Mouse (Mus musculus): ENCODE measurements around the gene Yeats4. TPM values are rescaled to one million over a fixed set of nuclear protein-coding genes. Genes with fewer than 3 reads are reported as not detected.
A peak's percentile ranks its signal among the peaks of the same experiment; 100 is the strongest.

Gene Yeats4
- polyA plus RNA-seq, 1 experiment, result 41.6 TPM

DNA sequence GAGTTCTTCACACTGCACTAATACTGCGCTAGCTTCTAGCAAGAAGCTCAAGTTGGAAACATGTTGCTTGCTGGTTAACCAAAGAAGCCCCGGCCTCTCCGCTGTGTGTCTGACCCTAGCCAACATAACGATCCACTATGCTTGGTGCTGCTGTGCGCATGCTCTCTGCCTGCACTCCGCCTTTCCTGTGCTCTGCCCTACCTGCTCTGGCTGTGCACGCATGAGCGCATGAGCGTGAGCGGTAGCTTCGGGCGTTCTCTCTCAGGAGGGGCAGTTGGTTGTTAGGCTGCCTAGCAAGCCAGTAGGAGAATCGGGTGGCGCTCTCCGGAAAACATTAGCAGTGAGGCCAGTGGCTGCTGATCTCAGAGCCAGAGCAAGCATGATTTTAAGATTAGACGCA is 5.5 kb upstream of the Yeats4 start:
- H3K4me1 ChIP-seq (replicated peaks; ENCODE audit: control insufficient read depth, insufficient read depth, low read length), result no peaks in the 10 kb centered on the region
- H3K4me3 ChIP-seq (ENCODE audit: control insufficient read depth, insufficient read depth, low read length), result no peak overlapping the region
- H3K27me3 ChIP-seq (ENCODE audit: control insufficient read depth, insufficient read depth, low read length), result no peaks in the 10 kb centered on the region
- TF ChIP-seq POLR2A (IDR thresholded peaks at IDR 0.05; ENCODE audit: control insufficient read depth, extremely low read depth, insufficient read depth, low read length, poor library complexity) (no peak), CTCF (IDR thresholded peaks at IDR 0.05; ENCODE audit: borderline replicate concordance, control insufficient read depth, extremely low read depth, insufficient read depth, low read length, poor library complexity) (no peak)
- H3K27ac ChIP-seq (ENCODE audit: control insufficient read depth, insufficient read depth, low read length), result no peak overlapping the region
- WGBS, result 84% methylated on average over 16 of the region's 16 CpGs
- H3K36me3 ChIP-seq (ENCODE audit: control insufficient read depth, insufficient read depth, low read length), result no peaks in the 10 kb centered on the region
- DNase-seq, result no peak

DNA sequence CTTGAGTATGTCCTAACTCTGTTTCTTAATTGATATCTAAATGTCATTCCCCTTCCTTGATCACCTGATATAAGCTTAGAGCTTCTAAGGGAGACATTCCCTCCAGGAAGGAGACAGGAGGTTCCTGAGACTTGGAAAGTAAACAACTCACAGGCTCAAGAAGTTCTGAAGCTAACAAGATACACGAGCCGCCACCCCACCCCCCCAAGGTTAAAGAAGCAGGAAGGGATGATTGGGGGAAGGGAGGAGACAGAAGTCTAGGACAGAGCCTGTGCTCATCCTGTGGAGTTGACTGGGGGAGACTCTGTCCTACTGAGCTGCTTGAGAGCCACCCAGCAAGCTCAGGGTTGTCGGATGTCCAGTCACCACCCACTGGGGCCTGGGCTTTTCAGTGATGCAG is 1.7 kb upstream of the Yeats4 start:
- Histone ChIP-seq H3K27ac (ENCODE audit: control insufficient read depth, insufficient read depth, low read length) (no peak overlapping the region), H3K27me3 (ENCODE audit: control insufficient read depth, insufficient read depth, low read length) (no peaks in the 10 kb centered on the region), H3K4me1 (replicated peaks; ENCODE audit: control insufficient read depth, insufficient read depth, low read length) (peaks cover 6% of the 10 kb centered on the region; the same call in 1 of the 2 replicates), H3K4me3 (ENCODE audit: control insufficient read depth, insufficient read depth, low read length) (no peak overlapping the region), H3K36me3 (ENCODE audit: control insufficient read depth, insufficient read depth, low read length) (peaks cover 14% of the 10 kb centered on the region)
- WGBS, result 97% methylated on average over 3 of the region's 3 CpGs
- DNase-seq, result no peak
- TF ChIP-seq POLR2A (IDR thresholded peaks at IDR 0.05; ENCODE audit: control insufficient read depth, extremely low read depth, insufficient read depth, low read length, poor library complexity) (no peak), CTCF (IDR thresholded peaks at IDR 0.05; ENCODE audit: borderline replicate concordance, control insufficient read depth, extremely low read depth, insufficient read depth, low read length, poor library complexity) (no peak)

DNA sequence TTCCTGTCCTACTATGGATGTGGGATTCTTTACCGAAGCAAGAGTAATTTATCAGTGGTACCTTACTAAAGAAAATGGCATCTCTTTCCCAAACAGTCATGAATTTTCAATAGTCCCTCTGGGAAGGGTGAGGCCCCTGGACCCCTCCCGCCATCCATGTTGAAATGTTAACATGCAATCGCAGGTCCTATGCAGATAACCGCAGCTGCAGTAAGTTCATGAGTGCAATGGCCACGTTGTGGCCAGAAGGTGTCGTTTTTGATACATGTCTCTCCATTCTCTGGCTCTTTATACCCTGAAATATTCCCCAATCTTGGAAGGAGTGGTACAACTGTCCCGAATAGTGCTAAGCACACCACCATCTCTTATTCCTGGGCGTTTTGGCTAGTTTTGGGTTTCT is 787 bp upstream of the Yeats4 start:
- DNase-seq, result no peak
- Histone ChIP-seq H3K36me3 (ENCODE audit: control insufficient read depth, insufficient read depth, low read length) (peaks cover 23% of the 10 kb centered on the region), H3K27ac (ENCODE audit: control insufficient read depth, insufficient read depth, low read length) (no peak overlapping the region), H3K27me3 (ENCODE audit: control insufficient read depth, insufficient read depth, low read length) (no peaks in the 10 kb centered on the region), H3K4me1 (replicated peaks; ENCODE audit: control insufficient read depth, insufficient read depth, low read length) (peaks cover 6% of the 10 kb centered on the region; the same call in 1 of the 2 replicates), H3K4me3 (ENCODE audit: control insufficient read depth, insufficient read depth, low read length) (no peak overlapping the region)
- 74% methylated on average over 8 of the region's 8 CpGs for WGBS
- TF ChIP-seq POLR2A (IDR thresholded peaks at IDR 0.05; ENCODE audit: control insufficient read depth, extremely low read depth, insufficient read depth, low read length, poor library complexity) (no peak), CTCF (IDR thresholded peaks at IDR 0.05; ENCODE audit: borderline replicate concordance, control insufficient read depth, extremely low read depth, insufficient read depth, low read length, poor library complexity) (no peak)

DNA sequence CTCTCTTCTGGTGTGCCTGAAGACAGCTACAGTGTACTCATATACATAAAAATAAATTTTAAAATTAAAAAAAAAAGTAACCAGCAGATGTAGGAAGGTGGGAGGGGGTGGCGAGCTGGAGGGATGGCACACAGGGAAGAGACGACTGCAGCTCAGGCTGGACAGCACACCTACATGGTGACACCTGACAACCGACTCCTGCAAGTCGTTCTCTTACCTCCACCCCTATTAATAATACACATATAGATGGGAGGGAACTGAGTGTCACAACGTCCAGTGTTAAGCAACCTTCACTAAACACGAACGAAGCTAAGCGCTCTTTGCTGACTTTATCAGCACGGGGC is 577 bp downstream of the Yeats4 start:
- Histone ChIP-seq H3K36me3 (ENCODE audit: control insufficient read depth, insufficient read depth, low read length) (peaks cover 30% of the 10 kb centered on the region), H3K27ac (ENCODE audit: control insufficient read depth, insufficient read depth, low read length) (no peak overlapping the region), H3K27me3 (ENCODE audit: control insufficient read depth, insufficient read depth, low read length) (no peaks in the 10 kb centered on the region), H3K4me1 (replicated peaks; ENCODE audit: control insufficient read depth, insufficient read depth, low read length) (peaks cover 6% of the 10 kb centered on the region; the same call in 1 of the 2 replicates), H3K4me3 (ENCODE audit: control insufficient read depth, insufficient read depth, low read length) (peak overlapping the region; percentile 82)
- DNase-seq, result no peak
- 2% methylated on average over 9 of the region's 9 CpGs for WGBS
- no peak for TF ChIP-seq POLR2A (IDR thresholded peaks at IDR 0.05; ENCODE audit: control insufficient read depth, extremely low read depth, insufficient read depth, low read length, poor library complexity)
- TF ChIP-seq CTCF (IDR thresholded peaks at IDR 0.05; ENCODE audit: borderline replicate concordance, control insufficient read depth, extremely low read depth, insufficient read depth, low read length, poor library complexity), result no peak

DNA sequence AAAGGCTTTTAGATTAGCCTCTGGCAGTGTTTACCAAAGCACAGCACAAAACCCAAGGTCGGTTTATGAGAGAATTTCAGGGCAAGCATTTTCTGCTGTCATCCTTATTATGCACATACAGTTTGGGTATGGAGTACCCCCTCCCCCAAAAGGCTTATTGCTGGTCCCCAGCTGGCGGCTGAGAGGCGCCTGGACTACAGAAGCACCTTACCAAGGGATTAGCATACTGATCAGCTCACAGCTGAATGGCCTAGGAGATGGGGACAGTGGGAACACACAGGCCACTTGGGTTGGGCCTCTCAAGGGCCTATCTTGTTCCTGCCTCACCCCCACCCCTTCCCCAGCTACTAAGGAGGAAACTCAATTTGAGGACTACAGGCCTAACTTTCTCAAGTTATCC is 1.5 kb downstream of the Yeats4 start:
- H3K4me3 ChIP-seq (ENCODE audit: control insufficient read depth, insufficient read depth, low read length), result no peak overlapping the region
- H3K4me1 ChIP-seq (replicated peaks; ENCODE audit: control insufficient read depth, insufficient read depth, low read length), result peaks cover 6% of the 10 kb centered on the region; the same call in 1 of the 2 replicates
- no peak for DNase-seq
- no peak overlapping the region for H3K27ac ChIP-seq (ENCODE audit: control insufficient read depth, insufficient read depth, low read length)
- TF ChIP-seq CTCF (IDR thresholded peaks at IDR 0.05; ENCODE audit: borderline replicate concordance, control insufficient read depth, extremely low read depth, insufficient read depth, low read length, poor library complexity) (no peak), POLR2A (IDR thresholded peaks at IDR 0.05; ENCODE audit: control insufficient read depth, extremely low read depth, insufficient read depth, low read length, poor library complexity) (no peak)
- peaks cover 39% of the 10 kb centered on the region for H3K36me3 ChIP-seq (ENCODE audit: control insufficient read depth, insufficient read depth, low read length)
- H3K27me3 ChIP-seq (ENCODE audit: control insufficient read depth, insufficient read depth, low read length), result no peaks in the 10 kb centered on the region
- 96% methylated on average over 3 of the region's 3 CpGs for WGBS

DNA sequence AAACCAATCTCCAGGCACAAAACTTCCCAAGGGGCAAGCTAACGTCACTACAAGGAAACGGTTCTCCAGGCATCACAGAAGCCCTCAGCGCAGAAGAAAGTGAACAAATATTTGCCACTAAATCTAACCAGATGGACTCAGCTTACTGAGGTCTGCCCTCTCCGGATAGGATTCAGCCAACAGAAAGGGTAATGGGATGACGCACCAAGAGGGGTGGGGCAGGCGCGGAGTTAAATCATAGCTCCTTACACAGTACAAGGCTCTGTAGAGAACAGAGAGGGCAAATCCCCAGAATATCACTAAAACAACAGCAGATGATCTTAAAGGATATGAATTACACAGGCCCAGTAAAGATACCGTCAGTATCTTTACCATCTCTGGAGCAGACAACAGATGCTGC is 6.0 kb downstream of the Yeats4 start:
- Histone ChIP-seq H3K4me1 (replicated peaks; ENCODE audit: control insufficient read depth, insufficient read depth, low read length) (peaks cover 16% of the 10 kb centered on the region), H3K36me3 (ENCODE audit: control insufficient read depth, insufficient read depth, low read length) (peaks cover 52% of the 10 kb centered on the region), H3K27me3 (ENCODE audit: control insufficient read depth, insufficient read depth, low read length) (no peaks in the 10 kb centered on the region), H3K27ac (ENCODE audit: control insufficient read depth, insufficient read depth, low read length) (no peak overlapping the region), H3K4me3 (ENCODE audit: control insufficient read depth, insufficient read depth, low read length) (no peak overlapping the region)
- WGBS, result 97% methylated on average over 8 of the region's 8 CpGs
- no peak for TF ChIP-seq POLR2A (IDR thresholded peaks at IDR 0.05; ENCODE audit: control insufficient read depth, extremely low read depth, insufficient read depth, low read length, poor library complexity)
- TF ChIP-seq CTCF (IDR thresholded peaks at IDR 0.05; ENCODE audit: borderline replicate concordance, control insufficient read depth, extremely low read depth, insufficient read depth, low read length, poor library complexity), result no peak
- no peak for DNase-seq

DNA sequence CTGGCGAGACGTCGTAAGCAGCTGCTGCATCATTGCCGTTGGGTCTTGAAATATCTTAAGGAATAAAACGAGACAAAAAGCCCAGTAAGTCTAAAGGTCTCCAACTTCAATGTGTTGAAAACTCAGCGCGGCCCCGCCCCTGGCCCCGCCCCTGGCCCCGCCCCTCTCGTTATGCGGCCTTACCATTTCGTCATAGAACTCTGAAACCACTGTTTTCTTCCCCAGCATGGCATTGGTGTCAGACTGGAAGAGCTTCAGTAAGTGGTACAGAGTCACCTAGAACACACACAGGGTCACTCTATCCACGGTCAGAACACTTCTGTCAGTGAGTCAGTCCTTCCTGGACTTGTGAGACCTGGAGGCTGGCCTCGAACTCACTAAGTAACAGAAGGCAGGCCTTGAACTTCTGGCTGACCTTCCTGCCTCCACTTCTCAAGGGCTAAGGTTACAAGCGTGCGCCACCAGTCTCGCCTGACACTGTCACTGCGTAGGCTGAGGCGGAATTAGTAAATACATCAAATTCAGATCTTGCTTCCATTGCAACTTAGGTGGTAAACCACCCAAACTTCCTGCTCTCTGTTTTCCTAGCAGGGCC is 7.0 kb downstream of the Yeats4 start:
- 93% methylated on average over 20 of the region's 20 CpGs for WGBS
- H3K4me3 ChIP-seq (ENCODE audit: control insufficient read depth, insufficient read depth, low read length), result no peak overlapping the region
- no peaks in the 10 kb centered on the region for H3K27me3 ChIP-seq (ENCODE audit: control insufficient read depth, insufficient read depth, low read length)
- peaks cover 51% of the 10 kb centered on the region for H3K36me3 ChIP-seq (ENCODE audit: control insufficient read depth, insufficient read depth, low read length)
- peaks cover 12% of the 10 kb centered on the region for H3K4me1 ChIP-seq (replicated peaks; ENCODE audit: control insufficient read depth, insufficient read depth, low read length)
- no peak overlapping the region for H3K27ac ChIP-seq (ENCODE audit: control insufficient read depth, insufficient read depth, low read length)
- TF ChIP-seq CTCF (IDR thresholded peaks at IDR 0.05; ENCODE audit: borderline replicate concordance, control insufficient read depth, extremely low read depth, insufficient read depth, low read length, poor library complexity), result no peak
- no peak for DNase-seq

Measured in thymus, adult 2 months (tissue).